Mouse (Mus musculus) liver, embryonic 13.5 days (tissue): Measurements from ENCODE around the gene Lrrc20. TPM values are rescaled to one million over a fixed set of nuclear protein-coding genes. Genes with fewer than 3 reads are reported as not detected.

Source experiments
- ATAC-seq: fragments of 200-750 bp; cut with Nextera tagmentation; 2 replicates; pipeline ENCODE4 v1.8.0; 2017; ENCODE audit warnings: low read depth, mild to moderate bottlenecking, moderate number of reproducible peaks, moderate library complexity
- DNase-seq: peaks from one replicate; pipeline ENCODE4 v3.0.0; 2022
- H3K27ac ChIP-seq: fragments of 300-500 bp; sonication (generic); 2 replicates; pipeline ENCODE4 v1.5.1; 2015; ENCODE audit warnings: moderate library complexity, mild to moderate bottlenecking, inconsistent platforms
- H3K27me3 ChIP-seq: fragments of 300-500 bp; sonication (generic); 2 replicates; pipeline ENCODE4 v1.6.1; 2015; ENCODE audit warnings: mild to moderate bottlenecking, inconsistent platforms
- H3K36me3 ChIP-seq: fragments of 300-500 bp; sonication (generic); 2 replicates; pipeline ENCODE4 v1.6.1; 2015; ENCODE audit warnings: mild to moderate bottlenecking, inconsistent platforms
- H3K4me1 ChIP-seq: fragments of 300-500 bp; sonication (generic); replicated peaks from 2 replicates; pipeline ENCODE4 v1.6.1; 2015; ENCODE audit warnings: inconsistent platforms
- H3K4me2 ChIP-seq: fragments of 300-500 bp; sonication (generic); 2 replicates; pipeline ENCODE4 v1.6.1; 2015; ENCODE audit warnings: inconsistent platforms, mild to moderate bottlenecking, moderate library complexity
- H3K4me3 ChIP-seq: fragments of 300-500 bp; sonication (generic); replicated peaks from 2 replicates; pipeline ENCODE4 v1.5.1; 2015; ENCODE audit warnings: mild to moderate bottlenecking, inconsistent platforms
- H3K9ac ChIP-seq: fragments of 300-500 bp; sonication (generic); 2 replicates; pipeline ENCODE4 v1.6.1; 2015; ENCODE audit warnings: mild to moderate bottlenecking, inconsistent platforms
- H3K9me3 ChIP-seq: fragments of 300-500 bp; sonication (generic); replicated peaks from 2 replicates; pipeline ENCODE4 v1.6.1; 2016; ENCODE audit warnings: inconsistent platforms
- WGBS: fragments of 180-500 bp; shearing (Covaris S2); methylation state at CpG from one replicate; pipeline ENCODE4 v1.1.7; 2015; ENCODE audit not compliant: insufficient replicate concordance; 5-methylcytosine and 5-hydroxymethylcytosine counted together
- polyA plus RNA-seq: library from polyadenylated mRNA; unstranded; fragments of >200 nt; fragmentation: Nextera tagmentation; extraction: Ambion mirVana; gene quantifications from 2 replicates; pipeline ENCODE4 v1.2.1, GENCODE M21; 2015

The Lrrc20 gene
- polyA plus RNA-seq, 1 experiment from 2014 or later = 7.8 TPM

DNA sequence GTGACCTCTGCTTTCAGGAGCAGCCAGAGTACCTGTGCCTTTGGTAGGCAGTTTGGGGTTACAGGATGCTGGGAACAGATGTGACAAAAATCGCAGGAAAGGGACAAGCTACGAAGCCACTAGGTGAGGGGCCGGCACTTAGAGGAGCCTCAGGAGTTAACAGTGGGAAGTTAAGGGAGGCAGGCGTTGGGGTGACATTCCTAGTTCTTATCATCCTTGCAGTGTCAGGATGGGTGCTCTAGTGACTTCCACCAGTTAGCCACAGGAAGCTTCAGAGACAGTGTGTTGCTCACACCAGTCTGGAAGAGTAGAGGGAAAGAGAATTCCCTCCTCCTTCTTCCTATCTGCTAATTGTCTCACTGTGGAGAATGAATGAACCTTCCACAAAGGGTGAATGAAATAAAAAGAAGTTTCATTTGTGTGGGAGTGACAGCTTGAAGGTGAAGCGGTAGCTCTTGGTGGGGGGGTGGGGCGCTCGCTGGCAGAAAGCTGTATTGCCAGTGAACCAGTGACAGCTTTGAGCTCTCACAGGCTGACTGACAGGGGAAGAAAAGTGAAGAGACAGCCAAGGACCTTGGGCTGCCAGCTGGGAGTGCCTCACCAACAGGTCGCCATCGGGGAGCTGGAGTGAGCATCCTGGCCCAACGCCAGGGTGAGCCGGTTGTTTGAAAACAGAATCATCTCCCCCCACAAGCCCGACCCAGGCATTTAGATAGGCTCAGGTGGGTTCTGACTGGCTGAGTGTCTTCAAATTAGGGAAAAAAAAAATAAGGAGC, 41.9 kb downstream of the Lrrc20 start:
- Histone ChIP-seq H3K9me3 (0 out of 2 replicates have a peak, but pooled peaks cover 9% of the 10 kb centered on the region), H3K27ac (0 out of 2 replicates have a peak overlapping the region, but pooled peaks have one; percentile 24), H3K27me3 (no peaks in the 10 kb centered on the region), H3K4me1 (peaks cover 32% of the 10 kb centered on the region), H3K36me3 (no peaks in the 10 kb centered on the region; the same call in 1 of the 2 replicates), H3K4me2 (no peak overlapping the region), H3K9ac (0 out of 2 replicates have a peak overlapping the region, but pooled peaks have one; percentile 19), H3K4me3 (no peak overlapping the region)
- ATAC-seq = 0 out of 2 replicates have a peak, but pooled peaks have one; percentile 31
- WGBS = 51% methylated on average over 12 of the region's 12 CpGs
- DNase-seq = no peak

DNA sequence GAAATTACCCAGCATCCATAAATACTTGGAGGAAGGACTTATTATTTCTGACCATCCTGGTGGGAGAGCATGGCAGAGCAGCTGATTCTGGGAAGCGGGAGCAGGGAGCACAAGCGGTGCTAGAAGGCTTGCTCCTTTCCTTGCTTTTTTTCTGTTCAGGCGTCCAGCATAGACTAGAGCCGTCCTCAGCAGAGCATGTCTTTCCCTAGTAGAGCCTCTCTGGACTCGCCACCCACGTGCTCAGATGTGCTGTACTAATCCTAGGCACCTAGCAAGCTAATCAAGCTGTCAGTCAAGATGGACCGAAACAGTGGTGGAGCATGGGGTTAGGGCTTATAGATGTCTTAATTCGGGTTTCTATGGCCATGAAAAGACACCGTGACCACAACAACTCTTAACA, 42.7 kb downstream of the Lrrc20 start:
- ATAC-seq (no peak), DNase-seq (no peak)
- Histone ChIP-seq H3K9me3 (0 out of 2 replicates have a peak, but pooled peaks cover 9% of the 10 kb centered on the region), H3K27ac (no peak overlapping the region), H3K4me1 (peaks cover 32% of the 10 kb centered on the region), H3K4me2 (no peak overlapping the region), H3K36me3 (no peaks in the 10 kb centered on the region; the same call in 1 of the 2 replicates), H3K4me3 (no peak overlapping the region), H3K27me3 (no peaks in the 10 kb centered on the region), H3K9ac (no peak overlapping the region)
- WGBS = 86% methylated on average over 9 of the region's 9 CpGs

DNA sequence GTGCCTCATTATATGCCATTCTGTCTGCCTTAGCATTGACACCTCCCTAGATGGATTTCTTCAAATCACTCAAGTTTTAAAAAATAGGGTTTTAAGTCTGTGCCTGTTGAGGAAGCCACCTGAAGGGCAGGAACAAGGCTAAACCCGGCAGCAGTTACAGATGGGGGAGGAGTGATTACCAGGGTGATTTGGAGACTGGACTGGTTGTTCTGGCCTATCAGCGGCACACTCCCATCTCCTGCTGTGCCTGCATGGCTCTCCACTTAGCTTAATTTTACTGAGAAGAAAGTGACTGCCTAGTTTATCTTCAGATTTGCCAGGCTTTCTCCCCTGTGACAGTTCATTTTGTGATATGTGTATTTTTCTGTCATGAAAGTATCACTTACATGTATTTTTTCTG, 43.9 kb downstream of the Lrrc20 start:
- no peak overlapping the region for H3K27ac ChIP-seq
- no peak for DNase-seq
- H3K9ac ChIP-seq = no peak overlapping the region
- H3K9me3 ChIP-seq = 0 out of 2 replicates have a peak, but pooled peaks cover 9% of the 10 kb centered on the region
- ATAC-seq = no peak
- no peaks in the 10 kb centered on the region; the same call in 1 of the 2 replicates for H3K36me3 ChIP-seq
- H3K4me2 ChIP-seq = no peak overlapping the region
- H3K27me3 ChIP-seq = no peaks in the 10 kb centered on the region
- no peak overlapping the region for H3K4me3 ChIP-seq
- 42% methylated on average over 2 of the region's 2 CpGs for WGBS
- H3K4me1 ChIP-seq = peaks cover 32% of the 10 kb centered on the region

DNA sequence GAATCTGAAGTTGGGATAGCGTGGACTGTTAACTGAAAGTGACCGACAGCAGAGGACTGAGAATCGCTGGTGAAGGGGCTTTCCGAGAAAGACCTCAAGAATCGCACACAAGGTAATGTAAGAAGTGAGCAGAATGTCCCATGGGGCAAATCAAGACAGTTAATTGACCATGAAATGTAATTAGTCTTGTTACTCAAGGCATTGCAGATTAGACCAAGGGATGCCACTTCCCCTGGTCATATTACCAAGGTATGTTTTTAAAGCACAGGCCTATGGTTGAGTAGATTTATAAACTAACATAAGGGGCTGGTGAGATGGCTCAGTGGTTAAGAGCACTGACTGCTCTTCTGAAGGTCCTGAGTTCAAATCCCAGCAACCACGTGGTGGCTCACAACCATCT, 45.1 kb downstream of the Lrrc20 start:
- DNase-seq (no peak), ATAC-seq (no peak)
- Histone ChIP-seq H3K4me3 (no peak overlapping the region), H3K9me3 (0 out of 2 replicates have a peak, but pooled peaks cover 9% of the 10 kb centered on the region), H3K9ac (no peak overlapping the region), H3K4me1 (peaks cover 30% of the 10 kb centered on the region), H3K27me3 (no peaks in the 10 kb centered on the region), H3K36me3 (no peaks in the 10 kb centered on the region; the same call in 1 of the 2 replicates), H3K4me2 (no peak overlapping the region), H3K27ac (no peak overlapping the region)
- WGBS = 84% methylated on average over 6 of the region's 6 CpGs

DNA sequence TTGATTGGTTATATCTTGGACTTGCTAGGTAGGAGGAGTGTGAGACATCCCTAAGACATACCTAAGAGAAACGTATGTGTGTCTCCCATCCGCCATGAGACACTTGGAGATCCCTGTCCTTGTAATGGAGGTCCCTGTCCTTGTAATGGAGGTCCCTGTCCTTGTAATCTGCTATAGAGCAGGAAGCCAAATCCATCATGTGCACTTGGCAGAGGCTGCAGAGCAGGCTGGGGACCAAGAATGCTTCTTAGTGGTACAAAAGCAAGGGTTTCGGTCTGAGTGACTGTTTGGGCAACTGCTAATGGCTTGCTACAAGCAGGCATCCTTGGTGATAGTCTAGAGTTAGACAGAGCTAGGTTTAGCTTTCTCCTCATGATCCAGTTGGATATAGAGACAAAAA, 55.3 kb downstream of the Lrrc20 start:
- no peaks in the 10 kb centered on the region for H3K27me3 ChIP-seq
- no peak for ATAC-seq
- H3K4me3 ChIP-seq = no peak overlapping the region
- H3K27ac ChIP-seq = no peak overlapping the region
- no peak overlapping the region for H3K9ac ChIP-seq
- H3K36me3 ChIP-seq = peaks cover 18% of the 10 kb centered on the region; the same call in 1 of the 2 replicates
- H3K4me1 ChIP-seq = peaks cover 42% of the 10 kb centered on the region
- H3K9me3 ChIP-seq = no peaks in the 10 kb centered on the region
- 83% methylated on average over 3 of the region's 3 CpGs for WGBS
- DNase-seq = no peak
- no peak overlapping the region for H3K4me2 ChIP-seq

DNA sequence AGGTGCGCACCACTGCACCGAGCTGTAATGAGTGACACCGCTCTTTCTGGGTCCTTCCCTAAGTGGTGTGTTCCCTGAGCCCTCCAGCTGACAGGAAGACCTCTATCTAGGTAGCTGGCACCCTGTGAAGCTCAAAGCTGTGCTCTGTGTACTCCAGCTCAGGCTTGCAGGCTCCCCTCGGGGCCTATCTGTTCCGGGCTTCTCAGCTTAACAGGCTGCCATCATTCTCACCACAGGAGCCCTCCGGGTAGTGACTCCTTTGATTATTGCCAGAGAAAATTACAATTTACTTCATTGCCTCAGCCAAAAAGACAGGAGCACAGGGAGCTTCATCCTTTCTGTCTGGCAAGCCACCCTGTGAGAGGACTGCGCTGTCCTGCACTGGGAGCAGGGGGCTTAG, 57.7 kb downstream of the Lrrc20 start:
- Histone ChIP-seq H3K27me3 (no peaks in the 10 kb centered on the region), H3K4me3 (no peak overlapping the region), H3K9ac (no peak overlapping the region), H3K9me3 (no peaks in the 10 kb centered on the region), H3K4me2 (no peak overlapping the region), H3K27ac (no peak overlapping the region), H3K4me1 (peaks cover 46% of the 10 kb centered on the region), H3K36me3 (peaks cover 6% of the 10 kb centered on the region; the same call in 1 of the 2 replicates)
- DNase-seq = no peak
- 80% methylated on average over 7 of the region's 7 CpGs for WGBS
- ATAC-seq = no peak

DNA sequence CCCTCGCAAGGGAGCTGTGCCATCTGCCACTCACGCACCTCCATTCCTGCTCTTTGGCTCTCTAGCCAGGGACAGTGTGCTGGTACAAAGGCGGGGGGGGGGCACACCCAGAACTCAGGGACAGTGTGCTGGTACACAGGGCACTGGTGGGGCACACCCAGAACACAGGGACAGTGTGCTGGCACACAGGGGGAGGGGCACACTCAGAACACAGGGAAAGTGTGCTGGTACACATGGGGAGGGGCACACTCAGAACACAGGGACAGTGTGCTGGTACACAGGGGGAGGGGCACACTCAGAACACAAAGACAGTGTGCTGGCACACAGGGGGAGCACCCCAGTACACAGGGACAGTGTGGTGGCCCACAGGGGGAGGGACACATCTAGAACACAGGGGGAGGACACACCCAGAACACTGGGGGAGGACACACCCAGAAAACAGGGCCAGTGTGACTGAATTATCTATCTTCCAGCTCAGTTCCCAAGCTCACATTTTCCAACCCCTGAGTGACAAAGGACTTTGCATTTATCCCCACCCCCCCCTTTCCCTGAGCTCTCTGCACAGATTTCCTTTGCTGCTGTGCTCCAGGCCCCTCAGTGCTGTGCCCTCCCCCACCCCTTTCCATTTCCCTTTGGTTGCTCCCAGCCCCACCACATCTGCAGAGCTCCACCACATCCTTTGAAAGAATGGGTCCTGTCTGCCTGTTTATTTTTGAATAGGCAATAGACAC, 58.9 kb downstream of the Lrrc20 start:
- 67% methylated on average over 3 of the region's 3 CpGs for WGBS
- peak; percentile 91 for ATAC-seq
- peak overlapping the region; percentile 21; the same call in 1 of the 2 replicates for H3K27ac ChIP-seq

DNA sequence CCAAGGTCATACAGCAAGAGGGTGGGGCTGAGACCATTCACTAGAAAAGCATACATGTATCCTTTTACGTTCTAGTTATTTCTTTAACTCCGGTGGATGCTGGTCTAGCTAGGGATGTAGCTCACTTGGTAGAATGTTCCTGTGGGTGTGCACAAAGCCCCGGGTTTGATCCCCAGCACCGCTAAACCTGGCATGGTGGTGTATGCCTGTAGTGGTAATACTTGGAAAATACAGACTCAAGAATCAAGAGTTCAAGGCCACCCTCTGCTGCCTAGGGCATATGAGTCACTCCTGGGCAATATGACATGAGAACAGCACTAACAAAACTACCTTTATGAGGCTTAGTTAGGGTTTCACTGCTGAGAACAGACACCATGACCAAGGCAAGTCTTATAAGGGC, 59.8 kb downstream of the Lrrc20 start:
- no peak for DNase-seq
- H3K27ac ChIP-seq = peak overlapping the region; percentile 5; the same call in 1 of the 2 replicates

More for the DNA sequence above, 58.9 kb downstream of the Lrrc20 start:
- no peaks in the 10 kb centered on the region for H3K27me3 ChIP-seq
- H3K9ac ChIP-seq = peak overlapping the region; percentile 28; the same call in 1 of the 2 replicates
- peaks cover 5% of the 10 kb centered on the region; the same call in 1 of the 2 replicates for H3K36me3 ChIP-seq
- no peak overlapping the region for H3K4me3 ChIP-seq
- DNase-seq = peak; percentile 44
- peaks cover 46% of the 10 kb centered on the region for H3K4me1 ChIP-seq
- H3K4me2 ChIP-seq = peak overlapping the region; percentile 29
- no peaks in the 10 kb centered on the region for H3K9me3 ChIP-seq

DNA sequence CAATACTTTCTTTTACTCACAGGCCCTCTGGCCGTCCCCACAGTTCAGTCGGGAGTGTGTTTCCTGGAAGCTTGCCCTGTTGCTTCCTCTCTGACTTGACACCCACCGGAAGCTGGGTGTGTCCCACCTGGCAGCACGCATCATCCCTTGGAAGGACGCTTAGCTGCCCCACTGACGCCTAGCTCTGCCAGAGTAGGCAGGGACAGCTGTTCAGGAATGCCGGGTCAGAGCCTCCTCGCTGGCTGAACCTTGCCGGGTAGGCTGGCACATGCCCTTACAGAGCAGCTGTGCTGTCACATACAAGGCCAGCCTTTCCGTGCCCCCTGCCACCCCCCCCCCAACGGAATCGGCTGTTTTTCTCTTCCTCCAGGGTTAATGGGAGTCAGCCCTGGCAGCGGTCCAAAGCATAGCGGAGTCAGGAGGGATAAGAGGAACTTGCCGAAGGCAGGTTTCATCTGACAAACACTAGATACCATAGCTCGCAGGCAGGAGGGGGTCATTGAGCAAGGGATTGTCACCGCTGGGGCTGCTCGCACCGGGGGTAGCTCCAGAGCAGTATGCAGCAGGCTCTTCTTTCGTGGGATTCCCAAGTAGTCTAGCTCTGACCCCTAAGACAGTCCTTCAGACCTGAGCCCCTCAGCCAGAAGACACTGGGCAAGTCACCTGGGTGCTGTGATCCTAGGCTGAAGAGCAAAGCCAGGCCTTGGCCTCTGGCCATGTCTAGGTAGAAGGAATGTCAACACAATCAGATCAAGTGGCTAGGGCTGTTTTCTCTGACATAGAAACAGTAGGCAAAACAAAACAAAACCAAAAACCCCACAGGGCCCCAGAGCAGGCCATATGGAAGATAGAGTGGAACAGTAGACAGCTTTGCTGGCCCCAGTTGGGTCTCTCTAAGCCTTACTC, 60.8 kb downstream of the Lrrc20 start:
- no peak overlapping the region; the same call in 1 of the 2 replicates for H3K9ac ChIP-seq
- 53% methylated on average over 20 of the region's 20 CpGs for WGBS
- no peaks in the 10 kb centered on the region for H3K27me3 ChIP-seq
- DNase-seq = no peak
- peaks cover 38% of the 10 kb centered on the region for H3K4me1 ChIP-seq
- no peak overlapping the region for H3K4me3 ChIP-seq
- no peaks in the 10 kb centered on the region for H3K36me3 ChIP-seq
- no peaks in the 10 kb centered on the region for H3K9me3 ChIP-seq
- H3K4me2 ChIP-seq = no peak overlapping the region
- no peak; the same call in 1 of the 2 replicates for ATAC-seq
- H3K27ac ChIP-seq = no peak overlapping the region

More for the DNA sequence above, 59.8 kb downstream of the Lrrc20 start:
- no peak overlapping the region for H3K4me2 ChIP-seq
- no peaks in the 10 kb centered on the region for H3K9me3 ChIP-seq
- H3K27me3 ChIP-seq = no peaks in the 10 kb centered on the region
- 81% methylated on average over 4 of the region's 4 CpGs for WGBS
- peaks cover 43% of the 10 kb centered on the region for H3K4me1 ChIP-seq
- 0 out of 2 replicates have a peak, but pooled peaks cover under 1% of the 10 kb centered on the region for H3K36me3 ChIP-seq
- H3K4me3 ChIP-seq = no peak overlapping the region
- ATAC-seq = no peak
- no peak overlapping the region for H3K9ac ChIP-seq

DNA sequence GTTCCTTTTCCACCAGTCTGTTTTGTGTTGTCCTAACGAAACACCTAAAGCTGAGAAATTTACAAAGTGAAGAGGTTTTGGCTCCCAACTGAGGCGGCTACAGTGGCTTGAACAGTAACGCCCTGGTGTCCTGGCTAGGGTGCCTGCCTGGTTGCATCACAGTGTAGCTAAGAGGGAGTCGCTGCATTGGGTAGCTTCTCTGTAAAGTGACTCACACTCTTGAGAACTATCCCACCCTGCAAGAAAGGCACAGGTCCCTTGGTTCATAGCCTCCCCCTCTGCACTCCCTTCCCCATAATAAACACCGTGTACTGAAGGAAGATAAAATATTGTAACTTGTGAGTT, 61.4 kb downstream of the Lrrc20 start:
- H3K4me2 ChIP-seq = no peak overlapping the region
- ATAC-seq (no peak), DNase-seq (no peak)
- H3K9ac ChIP-seq = no peak overlapping the region
- H3K4me3 ChIP-seq = no peak overlapping the region
- no peaks in the 10 kb centered on the region for H3K36me3 ChIP-seq
- H3K4me1 ChIP-seq = peaks cover 38% of the 10 kb centered on the region
- no peak overlapping the region for H3K27ac ChIP-seq
- H3K27me3 ChIP-seq = no peaks in the 10 kb centered on the region
- 78% methylated on average over 5 of the region's 5 CpGs for WGBS
- no peaks in the 10 kb centered on the region for H3K9me3 ChIP-seq
